Mouse (Mus musculus): Measurements from ENCODE around the gene Sh3rf3. TPM values are rescaled to one million over a fixed set of nuclear protein-coding genes. Genes with fewer than 3 reads are reported as not detected.

The Sh3rf3 gene
- total RNA-seq, 1 experiment from 2014 or later = not detected

Other genes with a start within 250 kb of the Sh3rf3 start
- gene Edar, start 137.7 kb upstream of the Sh3rf3 start, total RNA-seq (2017) = not detected in 3 replicates
- gene Gm17542, start 95.1 kb upstream of the Sh3rf3 start, total RNA-seq (2017) = not detected in 3 replicates

Measured in monocyte, adult 5-6 weeks (primary cell).